Mouse (Mus musculus): Measurements from ENCODE around the gene Lhx2. TPM values are rescaled to one million over a fixed set of nuclear protein-coding genes. Genes with fewer than 3 reads are reported as not detected.

Lhx2 gene
- total RNA-seq, 1 experiment from 2014 or later: not detected

DNA sequence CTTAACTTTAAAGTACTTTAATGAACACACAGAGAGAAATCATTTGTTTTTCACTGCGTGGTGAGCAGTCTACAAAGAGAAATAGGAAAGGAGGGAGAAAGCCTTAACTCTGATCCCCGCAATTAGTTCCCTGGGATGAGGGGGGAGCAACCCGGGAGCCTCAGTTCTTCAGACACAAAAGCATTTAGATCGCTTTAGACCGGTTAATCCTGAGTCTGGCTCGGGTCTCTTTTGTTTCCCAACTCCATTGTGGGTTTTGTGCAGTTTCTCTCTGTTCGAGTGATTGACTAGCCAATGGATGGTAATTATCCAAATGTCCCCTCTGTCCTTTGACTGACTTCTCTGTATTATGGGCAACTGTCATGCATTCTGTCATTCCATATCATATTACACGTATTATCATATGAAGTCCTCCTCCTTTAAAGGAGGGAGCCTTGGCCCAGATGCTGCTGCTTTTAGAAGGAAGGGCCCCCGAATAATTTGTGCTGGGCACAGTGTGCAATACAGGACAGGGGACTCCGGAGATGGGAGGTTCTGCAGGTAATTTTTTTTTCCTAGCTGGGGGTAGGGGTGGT, 1.6 kb downstream of the Lhx2 start:
- no peak for ATAC-seq (replicated peaks in 1 of 2; ENCODE audit: insufficient read depth in 1 of 2, low FRiP score in 2 of 2, low TSS enrichment in 1 of 2, low read depth in 1 of 2, poor library complexity in 2 of 2, severe bottlenecking in 2 of 2)

DNA sequence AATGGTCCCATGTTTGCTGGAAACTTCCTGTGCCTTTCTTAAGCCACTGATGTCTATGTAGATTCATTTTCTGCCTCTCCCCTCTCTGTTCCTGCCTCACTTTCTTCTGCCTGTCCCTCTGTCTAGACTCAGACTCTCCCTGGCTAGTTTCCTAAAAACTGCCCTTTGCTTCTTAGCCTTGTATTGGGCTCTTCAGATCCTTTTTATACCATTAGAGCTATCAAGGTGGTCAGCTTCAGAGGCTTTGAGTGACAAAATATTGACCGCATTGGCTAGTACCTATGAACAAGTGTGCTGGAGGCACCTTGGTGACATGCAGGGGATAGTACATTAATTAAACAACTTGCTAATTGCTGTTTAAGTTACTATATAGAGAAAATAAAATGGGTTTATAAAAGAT, 4.5 kb downstream of the Lhx2 start:
- ATAC-seq (replicated peaks in 1 of 2; ENCODE audit: insufficient read depth in 1 of 2, low FRiP score in 2 of 2, low TSS enrichment in 1 of 2, low read depth in 1 of 2, poor library complexity in 2 of 2, severe bottlenecking in 2 of 2): no peak

DNA sequence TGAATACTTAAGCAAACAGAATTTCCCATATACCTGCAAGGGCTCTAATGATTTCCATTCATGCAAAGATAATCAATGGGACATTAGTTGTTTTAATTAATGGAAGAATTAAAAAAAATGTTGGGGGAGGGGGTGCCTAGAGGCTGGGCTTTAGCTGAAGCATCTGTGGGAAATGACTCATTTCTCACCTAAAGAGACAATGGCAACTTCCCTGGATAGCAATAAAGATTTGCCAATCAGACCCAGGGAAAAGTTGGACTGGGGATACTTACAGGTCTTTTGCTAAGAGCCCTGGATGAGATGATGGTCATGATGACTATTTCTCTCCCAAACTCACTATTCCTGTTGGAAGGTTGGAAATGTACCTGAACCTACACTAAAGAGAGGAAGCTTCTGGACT, 5.6 kb downstream of the Lhx2 start:
- ATAC-seq (replicated peaks in 1 of 2; ENCODE audit: insufficient read depth in 1 of 2, low FRiP score in 2 of 2, low TSS enrichment in 1 of 2, low read depth in 1 of 2, poor library complexity in 2 of 2, severe bottlenecking in 2 of 2): no peak

DNA sequence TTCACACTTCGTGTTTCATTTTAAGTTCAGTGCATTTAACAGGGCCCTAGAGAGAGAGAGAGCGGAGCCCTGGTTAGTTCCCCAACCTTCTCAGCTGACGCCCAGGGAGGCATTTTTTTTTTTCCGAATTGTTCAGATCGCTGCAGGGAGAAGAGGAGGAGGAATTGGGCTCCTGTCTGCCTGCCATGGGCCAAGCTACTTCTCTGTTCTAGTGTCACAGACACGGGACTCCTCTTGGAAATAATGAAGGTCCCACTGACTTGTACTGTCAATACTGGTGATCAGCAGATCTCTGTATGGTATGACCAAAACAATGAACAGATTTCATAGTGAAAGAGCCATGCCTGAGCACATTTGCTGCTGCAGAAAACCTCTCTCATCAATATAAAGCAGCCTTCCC, 7.3 kb downstream of the Lhx2 start:
- no peak for ATAC-seq (replicated peaks in 1 of 2; ENCODE audit: insufficient read depth in 1 of 2, low FRiP score in 2 of 2, low TSS enrichment in 1 of 2, low read depth in 1 of 2, poor library complexity in 2 of 2, severe bottlenecking in 2 of 2)

DNA sequence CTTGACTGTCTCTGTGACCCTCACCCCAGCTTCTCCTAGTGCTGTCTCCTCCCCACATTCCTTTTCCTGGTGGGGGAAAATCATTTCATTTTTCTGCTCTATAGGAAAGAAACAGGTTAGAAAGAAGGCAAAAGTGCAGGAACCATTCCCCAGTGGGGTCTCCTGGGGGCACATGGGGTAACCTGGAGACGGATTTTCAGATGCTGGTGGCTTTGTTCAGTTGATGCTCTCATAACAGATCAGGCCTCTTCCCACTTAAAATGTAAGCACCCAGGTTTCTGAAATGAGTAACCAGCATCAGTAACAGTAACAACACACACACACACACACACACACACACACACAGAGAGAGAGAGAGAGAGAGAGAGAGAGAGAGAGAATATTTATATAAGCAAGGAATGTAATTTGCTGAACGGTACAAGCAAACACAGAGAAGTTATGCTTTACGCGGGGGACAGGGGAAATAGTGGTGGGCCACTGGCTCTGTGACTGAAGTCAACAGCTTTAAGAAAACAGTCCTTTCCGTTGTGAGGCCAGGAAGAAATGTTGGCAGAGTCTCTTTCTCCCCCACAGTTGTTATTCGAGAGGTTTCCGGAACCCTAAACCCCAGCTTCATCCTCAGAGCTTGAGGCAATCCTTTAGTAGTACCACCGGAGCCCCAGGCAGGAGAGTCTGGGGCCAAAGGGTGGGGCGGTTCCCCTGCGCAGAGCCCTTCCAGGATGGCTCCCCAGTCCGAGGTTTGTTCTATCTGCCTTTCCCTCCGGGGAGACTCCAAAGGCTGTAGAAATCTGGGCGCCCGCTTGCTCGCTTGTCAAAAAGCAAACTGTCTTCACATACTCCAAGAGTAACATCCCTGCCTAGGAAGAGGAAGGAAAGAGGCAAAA, 8.0 kb downstream of the Lhx2 start:
- ATAC-seq (replicated peaks in 1 of 2; ENCODE audit: insufficient read depth in 1 of 2, low FRiP score in 2 of 2, low TSS enrichment in 1 of 2, low read depth in 1 of 2, poor library complexity in 2 of 2, severe bottlenecking in 2 of 2): no peak

DNA sequence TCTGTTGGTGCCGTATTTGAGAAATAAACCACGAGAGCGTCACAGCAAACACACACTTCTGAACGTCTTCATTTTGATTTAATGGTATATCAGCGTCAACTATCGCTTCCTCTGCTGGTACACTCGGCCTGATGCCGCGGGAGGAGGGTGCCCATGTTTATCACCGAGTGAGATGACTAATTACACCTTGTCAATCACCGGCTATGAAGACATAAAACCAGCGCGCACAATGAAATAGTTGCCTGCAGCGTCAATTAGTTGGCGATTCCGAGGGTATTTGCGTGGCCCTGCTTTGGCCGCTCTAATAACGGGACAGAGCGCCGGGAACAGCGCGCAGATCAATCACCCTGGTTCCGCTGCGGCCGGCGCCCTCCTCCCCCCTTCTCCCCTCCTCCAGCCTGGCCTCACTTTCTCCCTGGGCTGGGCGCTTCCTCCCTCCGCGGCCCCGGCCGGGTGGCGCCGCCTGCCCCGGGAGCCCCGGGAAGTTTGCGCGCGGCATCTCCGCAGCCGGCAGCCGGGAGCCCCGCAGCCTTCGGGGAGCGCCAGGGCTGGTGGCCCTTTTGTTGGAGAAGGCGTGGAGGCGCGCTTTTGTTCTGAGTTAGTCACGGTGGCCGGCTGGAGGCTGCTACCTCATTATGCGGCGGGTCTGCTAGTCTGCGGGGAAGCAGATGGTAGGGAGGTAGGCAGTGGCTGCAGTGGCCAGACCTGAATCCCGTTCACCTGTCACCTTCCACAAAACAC, 8.9 kb downstream of the Lhx2 start:
- no peak for ATAC-seq (replicated peaks in 1 of 2; ENCODE audit: insufficient read depth in 1 of 2, low FRiP score in 2 of 2, low TSS enrichment in 1 of 2, low read depth in 1 of 2, poor library complexity in 2 of 2, severe bottlenecking in 2 of 2)

DNA sequence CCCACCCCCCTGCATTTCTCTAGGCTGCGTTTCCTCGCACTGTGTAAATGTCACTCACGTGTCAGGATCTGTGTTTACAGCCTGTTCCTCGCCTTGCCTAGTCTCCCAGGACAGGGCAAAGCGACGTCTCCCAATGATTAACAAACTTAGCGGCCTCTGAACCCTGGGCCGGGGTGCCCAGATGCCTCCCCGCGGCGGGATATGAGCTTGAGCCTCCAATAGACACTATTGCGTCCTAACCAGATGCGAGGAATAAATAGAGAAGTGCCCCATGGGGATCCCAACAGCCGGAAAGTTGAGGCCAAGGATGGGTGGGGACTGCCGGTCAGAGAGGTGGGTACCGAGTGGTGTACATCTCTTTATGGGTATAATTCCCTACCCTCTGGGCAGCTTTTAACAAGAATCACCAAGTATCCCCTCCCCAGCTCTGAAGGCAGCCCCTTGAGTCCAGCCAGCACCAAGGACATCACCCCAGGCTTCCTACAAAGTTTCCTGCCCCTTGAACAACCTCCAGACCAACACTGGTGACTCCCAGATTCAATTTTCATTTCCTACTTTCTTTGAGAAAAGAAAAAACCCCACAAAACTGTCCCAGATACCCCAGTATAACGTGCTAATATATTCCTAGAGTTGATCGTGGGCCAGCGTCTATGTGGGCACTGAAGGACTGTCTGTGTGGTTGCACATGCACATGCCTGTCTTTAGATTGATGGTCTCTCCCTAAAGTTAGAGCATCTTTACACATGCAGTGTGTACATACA, 9.8 kb downstream of the Lhx2 start:
- ATAC-seq (replicated peaks in 1 of 2; ENCODE audit: insufficient read depth in 1 of 2, low FRiP score in 2 of 2, low TSS enrichment in 1 of 2, low read depth in 1 of 2, poor library complexity in 2 of 2, severe bottlenecking in 2 of 2): no peak

DNA sequence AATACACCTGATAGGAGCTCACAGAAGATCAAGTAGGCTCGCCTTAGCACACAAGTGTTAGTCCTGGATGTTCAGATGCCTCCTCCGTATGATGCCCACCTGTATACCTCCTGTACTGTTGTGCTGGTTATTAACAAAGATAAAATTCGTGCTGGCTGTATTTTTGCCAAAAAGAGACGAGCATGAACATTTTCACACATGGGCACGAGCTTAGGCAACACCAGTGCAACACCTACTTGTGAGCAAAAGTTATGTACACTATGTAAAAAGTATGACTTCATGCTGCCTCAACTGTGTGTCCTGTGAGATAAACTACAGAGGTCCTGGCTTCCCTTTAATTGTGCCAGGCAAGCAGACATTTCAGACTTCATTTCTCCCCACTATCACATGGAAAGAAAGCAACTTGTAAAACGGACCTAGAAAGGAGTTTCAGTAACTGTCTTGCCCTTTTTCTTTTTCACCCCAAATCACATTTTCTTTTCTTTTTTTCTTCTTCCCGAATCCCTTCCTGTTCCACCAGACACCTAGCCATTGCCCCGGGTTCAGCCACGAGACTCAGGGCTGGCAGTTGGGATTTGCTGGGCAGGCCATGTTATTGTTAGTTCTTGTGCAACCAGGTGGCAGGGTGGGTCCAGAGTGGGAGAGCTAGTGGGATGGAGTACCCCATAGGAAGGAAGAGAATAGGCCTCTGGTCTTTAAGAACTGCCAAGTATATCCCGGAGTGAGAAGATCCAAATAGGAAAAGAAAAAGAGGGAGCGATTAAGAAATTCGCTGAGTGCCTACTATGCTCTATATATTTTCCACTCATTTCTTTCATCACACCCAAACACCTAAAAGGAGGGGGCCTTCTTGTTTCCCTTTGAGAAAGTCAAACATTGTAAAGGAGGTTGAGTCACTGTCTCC, 10.6 kb downstream of the Lhx2 start:
- no peak for ATAC-seq (replicated peaks in 1 of 2; ENCODE audit: insufficient read depth in 1 of 2, low FRiP score in 2 of 2, low TSS enrichment in 1 of 2, low read depth in 1 of 2, poor library complexity in 2 of 2, severe bottlenecking in 2 of 2)

DNA sequence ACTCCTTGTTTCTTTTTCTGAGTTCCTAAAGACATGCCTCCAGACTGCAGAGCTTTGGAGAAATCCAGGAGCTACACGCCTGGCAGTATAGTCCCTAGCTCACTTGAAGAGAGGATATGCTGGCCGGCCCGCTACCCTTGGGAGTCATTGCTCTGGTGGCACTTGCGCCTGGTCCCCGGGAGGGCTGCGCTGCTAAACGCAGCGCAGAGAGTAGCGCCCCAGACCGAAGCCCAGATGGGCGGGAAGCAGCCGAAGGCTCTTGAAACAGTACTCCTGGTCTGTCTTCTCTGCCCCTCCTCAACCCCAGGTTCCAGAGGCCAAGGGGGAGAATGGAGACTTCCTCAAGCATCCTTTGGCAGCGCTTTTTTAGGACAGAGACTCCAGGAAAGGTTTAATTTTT, 11.3 kb downstream of the Lhx2 start:
- no peak for ATAC-seq (replicated peaks in 1 of 2; ENCODE audit: insufficient read depth in 1 of 2, low FRiP score in 2 of 2, low TSS enrichment in 1 of 2, low read depth in 1 of 2, poor library complexity in 2 of 2, severe bottlenecking in 2 of 2)

DNA sequence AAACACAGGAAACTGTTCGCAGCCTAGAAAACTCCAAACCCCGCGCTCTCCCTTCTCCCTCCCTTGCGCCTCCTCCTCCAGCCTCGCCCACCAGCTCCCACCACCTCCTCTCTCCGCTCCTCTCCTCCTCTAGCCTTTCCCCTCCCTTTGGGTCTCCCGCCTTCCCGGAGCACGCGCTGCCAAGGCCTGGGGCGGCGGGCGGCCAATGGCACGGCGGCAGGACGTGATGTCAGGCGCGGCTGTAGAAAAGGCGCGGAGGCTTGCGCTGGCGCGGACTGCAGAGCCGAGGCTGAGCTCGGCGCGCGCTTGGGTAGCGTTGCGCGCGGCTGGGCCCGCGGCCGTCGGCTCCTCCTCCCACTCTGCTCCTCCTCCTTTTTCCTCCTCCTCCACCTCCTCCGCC, 11.7 kb downstream of the Lhx2 start:
- ATAC-seq (replicated peaks in 1 of 2; ENCODE audit: insufficient read depth in 1 of 2, low FRiP score in 2 of 2, low TSS enrichment in 1 of 2, low read depth in 1 of 2, poor library complexity in 2 of 2, severe bottlenecking in 2 of 2): peak; percentile 52 to 58

DNA sequence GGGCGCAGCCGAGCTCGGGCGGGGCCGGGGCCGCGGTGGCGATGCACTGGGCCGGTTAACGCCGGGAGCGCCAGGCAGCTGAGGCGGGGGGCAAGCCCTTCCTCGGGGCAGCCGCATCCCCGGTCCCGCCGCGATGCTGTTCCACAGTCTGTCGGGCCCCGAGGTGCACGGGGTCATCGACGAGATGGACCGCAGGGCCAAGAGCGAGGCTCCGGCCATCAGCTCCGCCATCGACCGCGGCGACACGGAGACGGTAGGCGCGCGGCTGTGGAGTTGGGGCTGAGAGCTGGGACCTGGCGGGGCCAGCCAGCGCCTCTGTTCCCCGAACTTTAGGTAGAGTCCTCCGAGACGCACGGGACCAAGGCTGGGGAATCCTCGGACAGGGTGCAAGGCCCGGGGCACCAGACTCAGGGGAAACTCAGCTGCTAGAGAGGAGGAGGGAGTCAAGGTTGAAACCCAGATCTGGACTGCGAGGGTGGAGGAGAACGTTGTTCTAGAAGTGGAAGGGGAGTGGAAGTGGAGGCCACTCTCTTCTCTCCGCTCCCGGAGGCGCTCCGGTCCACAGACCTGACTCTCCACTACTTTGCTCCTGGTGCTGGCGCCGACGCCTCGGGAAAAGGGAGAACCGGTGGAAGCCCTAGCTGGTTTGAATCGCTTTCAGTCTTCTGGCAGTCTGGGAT, 12.7 kb downstream of the Lhx2 start:
- ATAC-seq (replicated peaks in 1 of 2; ENCODE audit: insufficient read depth in 1 of 2, low FRiP score in 2 of 2, low TSS enrichment in 1 of 2, low read depth in 1 of 2, poor library complexity in 2 of 2, severe bottlenecking in 2 of 2): no peak

DNA sequence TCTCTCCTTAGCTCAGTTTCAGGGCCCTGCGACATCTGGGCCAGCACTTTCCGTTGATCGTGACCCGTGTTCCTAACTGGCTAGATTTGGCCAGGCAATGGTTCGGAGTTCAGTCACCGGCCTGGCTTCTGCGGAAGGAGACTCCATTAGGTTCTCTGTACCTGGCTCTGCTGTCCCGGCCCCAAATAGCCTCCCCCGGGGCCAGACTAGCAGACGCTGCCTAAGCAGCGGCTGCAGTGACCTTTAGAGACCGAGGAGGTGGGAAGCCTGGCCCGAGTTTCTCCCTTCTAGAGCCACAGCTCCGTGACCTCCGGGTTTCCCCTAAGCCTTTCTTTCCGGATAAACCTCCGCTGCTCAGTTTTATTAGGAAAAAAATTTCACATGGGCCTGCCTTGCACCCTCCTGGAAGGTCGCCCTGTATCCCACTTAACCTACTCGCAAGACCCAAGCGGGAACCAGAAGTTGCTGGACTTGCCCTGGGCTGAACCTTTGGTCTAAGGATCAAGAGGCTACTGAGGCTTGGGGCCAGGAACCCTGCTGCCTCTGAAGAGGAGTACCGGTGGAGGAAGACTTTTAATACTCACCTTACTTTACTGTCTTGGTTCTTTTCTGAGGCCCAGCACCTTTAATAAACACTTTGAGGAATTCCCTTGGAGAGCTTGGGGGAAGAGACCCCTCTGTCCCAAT, 13.4 kb downstream of the Lhx2 start:
- ATAC-seq (replicated peaks in 1 of 2; ENCODE audit: insufficient read depth in 1 of 2, low FRiP score in 2 of 2, low TSS enrichment in 1 of 2, low read depth in 1 of 2, poor library complexity in 2 of 2, severe bottlenecking in 2 of 2): no peak

DNA sequence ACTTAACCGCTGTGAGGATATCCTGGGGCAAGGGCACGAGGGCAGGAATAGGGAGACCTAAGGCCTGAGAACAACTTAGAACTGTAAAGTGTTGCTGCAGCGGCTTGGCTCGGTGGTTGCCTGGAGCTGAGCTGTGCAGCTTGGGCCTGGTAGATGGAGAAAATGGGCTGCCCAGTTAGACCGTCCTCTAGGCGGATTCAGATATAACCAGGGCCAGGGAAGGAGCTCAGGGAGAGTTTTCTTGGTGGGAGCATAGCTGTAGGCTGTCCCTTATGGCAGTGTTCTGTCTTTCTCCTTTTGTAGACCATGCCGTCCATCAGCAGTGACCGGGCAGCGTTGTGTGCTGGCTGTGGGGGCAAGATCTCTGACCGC, 13.9 kb downstream of the Lhx2 start:
- no peak for ATAC-seq (replicated peaks in 1 of 2; ENCODE audit: insufficient read depth in 1 of 2, low FRiP score in 2 of 2, low TSS enrichment in 1 of 2, low read depth in 1 of 2, poor library complexity in 2 of 2, severe bottlenecking in 2 of 2)

DNA sequence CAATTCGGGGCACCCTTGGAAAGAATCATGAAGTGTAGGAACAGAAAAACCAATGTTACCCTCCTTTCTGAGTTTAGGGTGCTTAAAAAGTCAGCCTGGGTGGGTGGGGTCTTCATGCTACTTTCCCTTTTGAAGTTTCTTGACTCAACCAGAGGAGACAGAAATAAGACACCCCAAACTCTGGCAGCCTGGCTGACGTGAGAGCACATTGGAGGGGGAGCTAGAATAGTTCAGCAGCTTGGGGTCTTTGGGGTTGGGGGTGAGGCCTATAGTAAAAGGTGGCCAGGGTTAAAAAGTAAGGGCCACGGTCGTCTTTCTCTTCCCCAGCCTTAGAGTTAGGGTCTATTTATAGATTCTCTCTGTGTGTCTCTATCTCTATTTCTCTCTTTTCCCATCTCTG, 14.6 kb downstream of the Lhx2 start:
- ATAC-seq (replicated peaks in 1 of 2; ENCODE audit: insufficient read depth in 1 of 2, low FRiP score in 2 of 2, low TSS enrichment in 1 of 2, low read depth in 1 of 2, poor library complexity in 2 of 2, severe bottlenecking in 2 of 2): no peak

DNA sequence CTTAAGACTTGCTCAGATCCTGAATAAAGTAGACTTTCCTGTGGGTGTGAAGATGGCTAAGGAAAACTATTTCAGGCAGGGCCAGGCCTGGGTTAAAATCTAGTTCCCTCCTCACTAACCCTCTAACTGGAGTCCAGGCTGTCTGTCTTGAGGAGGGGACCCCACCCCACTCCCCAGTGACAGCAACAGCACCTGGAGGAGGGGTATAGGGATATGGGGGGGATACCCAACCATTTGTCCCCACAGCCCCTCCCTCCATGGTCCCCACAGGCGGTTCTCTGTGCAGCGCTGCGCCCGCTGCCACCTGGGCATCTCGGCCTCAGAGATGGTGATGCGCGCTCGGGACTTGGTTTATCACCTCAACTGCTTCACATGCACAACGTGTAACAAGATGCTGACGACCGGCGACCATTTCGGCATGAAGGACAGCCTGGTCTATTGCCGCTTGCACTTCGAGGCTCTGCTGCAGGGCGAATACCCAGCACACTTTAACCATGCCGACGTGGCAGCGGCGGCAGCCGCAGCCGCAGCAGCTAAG, 15.2 kb downstream of the Lhx2 start:
- ATAC-seq (replicated peaks in 1 of 2; ENCODE audit: insufficient read depth in 1 of 2, low FRiP score in 2 of 2, low TSS enrichment in 1 of 2, low read depth in 1 of 2, poor library complexity in 2 of 2, severe bottlenecking in 2 of 2): no peak

Data from hematopoietic stem cell, adult 5-6 weeks (primary cell).